Mouse (Mus musculus) spleen, postnatal 10 days (tissue): ENCODE measurements around the gene Hist1h1a.
"Not testable (repeated sequence)": the region's sequence is repeated elsewhere in the genome, so short reads cannot be mapped to it uniquely, and the experiment has no call there.

Source experiments
- DNase-seq, 2 experiments: peaks; one replicate each; pipeline ENCODE4 v3.0.0; 2021 to 2022; ENCODE audit warnings: low spot score in 2 of 2

Gene Hist1h1a

DNA sequence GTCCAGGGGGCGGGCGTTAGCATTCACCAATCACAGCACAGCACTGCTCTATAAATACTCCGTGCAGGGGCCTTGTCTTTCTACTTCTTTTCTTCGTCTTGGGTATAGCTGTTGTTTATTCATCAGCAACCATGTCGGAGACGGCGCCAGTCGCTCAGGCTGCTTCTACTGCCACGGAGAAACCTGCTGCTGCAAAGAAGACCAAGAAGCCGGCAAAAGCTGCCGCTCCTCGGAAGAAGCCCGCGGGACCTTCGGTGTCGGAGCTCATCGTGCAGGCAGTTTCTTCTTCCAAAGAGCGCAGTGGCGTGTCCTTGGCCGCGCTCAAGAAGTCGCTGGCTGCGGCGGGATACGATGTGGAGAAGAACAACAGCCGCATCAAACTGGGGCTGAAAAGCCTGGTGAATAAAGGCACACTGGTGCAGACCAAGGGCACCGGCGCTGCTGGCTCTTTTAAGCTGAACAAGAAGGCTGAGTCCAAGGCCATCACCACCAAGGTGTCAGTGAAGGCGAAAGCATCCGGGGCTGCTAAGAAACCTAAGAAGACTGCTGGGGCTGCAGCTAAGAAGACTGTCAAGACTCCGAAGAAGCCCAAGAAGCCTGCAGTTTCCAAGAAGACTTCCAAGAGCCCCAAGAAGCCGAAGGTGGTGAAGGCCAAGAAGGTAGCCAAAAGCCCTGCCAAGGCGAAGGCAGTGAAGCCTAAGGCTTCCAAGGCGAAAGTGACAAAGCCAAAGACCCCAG is at the start of gene Hist1h1a:
Gene Hist1h1a, plus strand, starts transcription at position 81 of the 738 bp plus-strand sequence.
- DNase-seq, result peak; percentile 90 to 92

DNA sequence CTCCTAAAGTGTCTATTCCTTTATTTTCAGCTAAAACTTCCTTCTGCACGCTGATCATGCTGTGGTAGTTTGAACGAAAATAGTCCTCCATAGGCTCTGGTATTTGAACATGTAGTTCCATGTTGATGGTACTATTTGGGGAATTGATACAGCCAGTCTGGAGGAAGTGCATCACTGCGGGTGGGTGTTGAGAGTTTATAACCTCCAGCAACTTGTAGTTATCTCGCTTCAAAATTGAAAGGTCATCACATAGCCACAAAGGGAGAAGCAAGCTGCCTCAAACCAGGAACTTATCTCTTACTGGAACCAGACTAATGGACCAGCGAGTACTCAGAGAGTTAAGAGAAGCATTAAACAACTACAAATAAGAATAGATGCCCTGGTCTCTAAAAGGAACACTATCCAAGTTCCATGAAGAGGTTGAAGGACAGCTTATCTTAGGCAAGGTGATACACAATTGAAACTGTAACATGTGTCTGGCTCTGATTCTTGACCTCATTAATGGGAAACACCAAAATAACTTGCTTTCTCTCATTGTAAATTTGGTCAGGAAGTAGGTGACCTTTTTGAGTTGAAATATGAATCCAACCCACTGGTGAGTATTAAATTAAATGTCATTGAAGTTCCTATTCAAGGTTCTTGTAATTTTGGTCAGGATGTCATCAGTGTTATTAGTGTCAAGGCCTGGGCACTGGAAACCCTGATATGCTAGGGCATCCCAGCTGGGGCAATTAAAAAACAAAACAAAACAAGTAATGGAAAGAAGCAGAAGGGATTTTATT is 47.0 kb upstream of the Hist1h1a start:
- DNase-seq, result no peak

DNA sequence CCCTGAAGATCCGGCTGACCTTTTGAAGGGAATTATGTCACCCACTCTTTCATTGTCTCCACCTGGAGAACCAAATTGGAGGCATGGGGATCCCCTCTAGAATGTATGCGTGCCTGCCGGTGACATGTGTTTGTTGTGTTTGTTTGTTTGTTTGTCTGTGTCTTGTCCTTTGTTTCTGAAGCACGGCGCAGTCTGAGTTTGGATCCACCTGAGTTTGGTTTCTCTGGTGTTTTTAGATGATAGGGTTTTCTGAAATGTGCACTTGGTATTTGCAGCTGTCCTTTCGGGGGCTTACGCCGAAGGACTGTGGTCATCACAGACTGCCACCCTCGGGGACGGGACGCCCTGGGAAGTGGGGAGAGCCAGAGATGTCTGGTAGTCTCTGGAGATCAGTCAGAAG is 46.3 kb upstream of the Hist1h1a start:
- DNase-seq, result no peak

DNA sequence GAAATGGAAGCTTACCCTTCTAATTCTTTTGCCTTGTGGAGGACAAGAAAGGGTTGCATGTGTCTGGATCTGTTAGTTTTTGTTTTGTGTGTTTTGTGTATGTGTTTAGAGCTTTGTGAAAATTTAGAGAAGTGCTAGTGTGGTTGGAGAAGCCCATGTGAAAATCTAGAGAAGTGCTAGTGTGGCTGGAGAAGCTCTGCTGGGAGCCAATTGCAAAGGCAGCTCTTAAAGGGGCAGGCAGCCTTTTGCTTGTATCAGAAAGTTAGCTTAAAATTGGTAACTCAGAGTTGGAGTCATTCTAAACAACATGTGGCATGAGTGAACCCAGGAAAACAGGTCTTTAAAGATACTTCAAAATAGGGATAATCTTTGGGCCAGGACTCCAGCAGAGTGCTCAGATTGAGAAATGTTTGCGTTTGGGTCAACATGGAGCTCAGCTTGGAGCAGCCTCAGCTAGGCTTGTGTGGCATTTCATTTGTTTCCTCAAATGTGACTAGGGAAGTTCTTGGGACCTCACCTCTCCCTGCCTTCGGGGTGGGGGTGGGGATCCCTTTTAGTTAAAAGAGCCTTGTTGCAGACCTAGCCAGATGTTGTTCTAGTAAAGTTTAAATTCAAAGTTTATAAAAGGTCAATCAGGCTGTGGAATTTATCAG is 45.7 kb upstream of the Hist1h1a start:
- not testable (repeated sequence) for DNase-seq

DNA sequence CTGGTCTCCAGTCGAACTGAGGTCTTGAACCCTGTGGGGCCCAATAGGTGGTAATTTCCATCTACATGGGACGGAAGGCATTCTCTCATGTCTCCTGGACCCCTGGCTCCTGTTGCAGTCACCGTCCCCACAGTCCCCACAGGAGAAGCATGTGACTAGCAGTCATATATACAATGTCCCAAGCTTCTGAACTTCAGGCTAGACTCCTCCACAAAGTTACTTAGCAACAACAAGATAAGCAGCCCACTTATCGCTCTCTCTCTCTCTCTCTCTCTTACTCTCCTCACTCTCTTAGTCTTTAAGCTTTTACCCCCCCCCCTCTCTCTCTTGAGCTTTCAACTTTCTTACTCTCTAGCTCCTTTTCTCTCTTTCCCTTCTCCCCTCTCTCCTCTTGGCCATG is 39.2 kb upstream of the Hist1h1a start:
- DNase-seq, result no peak

DNA sequence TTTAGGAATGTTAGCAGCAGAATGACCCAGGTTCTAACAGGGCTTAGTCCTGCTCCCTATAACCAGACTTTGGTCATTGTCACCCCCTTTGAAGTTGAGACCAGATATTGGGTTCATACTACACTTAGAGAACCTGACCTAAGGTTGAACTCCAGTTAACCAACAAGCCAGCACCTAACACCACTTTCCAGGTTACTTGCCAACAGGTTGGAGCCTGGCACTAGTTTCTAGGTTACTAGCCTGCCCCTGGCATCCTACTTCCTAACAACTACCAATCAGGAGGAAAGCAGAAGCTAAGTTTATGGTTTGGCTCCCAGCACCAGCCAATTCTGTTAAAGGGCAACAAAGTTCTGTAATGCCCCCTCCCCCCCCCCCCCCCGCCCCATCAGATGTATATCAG is 38.3 kb upstream of the Hist1h1a start:
- no peak for DNase-seq

DNA sequence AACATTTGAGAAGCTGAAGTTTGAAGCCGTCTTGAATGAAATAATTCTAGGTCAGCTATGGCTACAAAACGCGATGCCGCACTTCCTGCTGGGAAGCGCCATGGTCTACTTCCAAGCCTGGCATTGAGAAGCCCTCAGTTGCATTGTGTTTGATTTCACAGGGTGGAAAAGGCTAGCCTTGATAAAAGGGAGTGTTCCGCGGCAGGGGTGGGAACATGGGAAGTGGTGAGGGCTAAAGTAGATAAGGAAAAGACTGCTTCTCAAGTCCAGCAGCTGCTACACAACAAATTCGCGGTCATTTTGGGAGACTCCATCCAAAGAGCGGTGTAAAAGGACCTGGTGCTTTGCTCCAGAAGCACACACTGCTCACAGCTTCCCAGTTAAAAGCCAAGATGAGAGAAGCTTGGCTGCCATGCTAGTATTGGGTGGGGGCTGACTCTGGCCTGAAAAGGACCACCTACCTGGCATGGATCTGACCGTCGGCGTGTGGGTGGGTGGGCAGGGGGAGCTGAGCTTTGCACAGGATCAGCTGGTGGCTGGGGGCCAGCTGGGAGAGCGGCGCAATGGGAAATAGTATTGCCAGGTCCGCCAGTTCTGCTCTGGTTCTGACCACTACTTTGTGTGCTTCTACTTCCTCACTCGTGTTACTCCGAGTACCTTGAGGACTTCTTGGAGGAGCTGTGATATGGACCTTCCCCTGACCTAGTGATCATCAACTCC is 34.8 kb upstream of the Hist1h1a start:
- DNase-seq, result peak in 1 of 2 experiments; percentile 3

DNA sequence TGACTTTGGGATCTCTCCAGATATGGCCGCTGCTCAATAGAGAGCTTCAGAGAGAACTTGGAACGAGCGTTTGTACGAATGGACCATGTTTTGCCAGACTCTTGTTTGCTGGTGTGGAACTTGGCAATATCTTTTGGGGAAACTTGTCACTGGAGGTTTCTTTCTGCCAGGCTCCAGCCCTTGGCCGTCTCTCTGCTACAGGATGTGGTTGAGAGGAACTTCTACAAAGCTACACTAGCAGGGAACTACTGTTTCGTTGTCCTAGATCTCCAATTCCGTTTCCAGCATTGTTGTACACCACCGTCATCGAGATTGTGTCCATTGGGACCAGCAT is 34.3 kb upstream of the Hist1h1a start:
- peak in 1 of 2 experiments; percentile 5 for DNase-seq

DNA sequence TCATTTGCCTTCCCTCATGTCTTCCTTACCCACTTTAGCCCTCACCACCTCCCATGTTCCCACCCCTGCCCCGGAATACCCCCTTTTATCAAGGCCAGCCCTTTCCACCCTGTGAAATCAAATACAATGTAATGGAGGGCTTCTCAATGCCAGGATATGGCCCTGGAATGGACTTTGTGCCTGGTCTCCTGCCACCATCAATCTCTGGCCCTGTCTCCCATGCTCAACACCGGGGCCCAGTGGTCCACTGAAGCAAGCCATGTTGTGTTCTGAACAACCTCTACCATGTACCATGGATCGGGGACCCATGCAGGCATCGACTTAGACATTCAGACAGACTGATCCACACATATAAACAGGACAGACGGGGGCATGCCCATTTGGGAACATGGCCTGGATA is 33.8 kb upstream of the Hist1h1a start:
- peak in 1 of 2 experiments; percentile 3 for DNase-seq

DNA sequence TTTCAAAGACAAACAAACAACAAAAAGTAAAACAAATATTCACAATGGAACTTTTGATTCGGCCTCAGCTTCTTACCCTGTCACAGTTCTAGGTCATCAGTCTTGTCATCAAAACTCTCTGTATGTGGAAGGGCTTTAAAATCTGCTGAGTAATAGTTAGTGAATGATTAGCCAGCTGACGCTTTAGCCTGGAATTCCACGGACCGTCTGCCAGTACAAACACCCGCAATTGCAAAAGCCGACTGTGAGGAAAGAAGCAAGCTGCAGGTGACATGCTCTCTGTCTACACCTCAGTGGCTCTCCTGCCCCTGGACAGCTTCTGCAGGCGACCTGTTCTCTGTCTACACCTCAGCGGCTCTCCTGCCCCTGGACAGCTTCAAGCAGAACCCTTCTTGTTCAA is 33.0 kb upstream of the Hist1h1a start:
- peak in 1 of 2 experiments; percentile 2 for DNase-seq

DNA sequence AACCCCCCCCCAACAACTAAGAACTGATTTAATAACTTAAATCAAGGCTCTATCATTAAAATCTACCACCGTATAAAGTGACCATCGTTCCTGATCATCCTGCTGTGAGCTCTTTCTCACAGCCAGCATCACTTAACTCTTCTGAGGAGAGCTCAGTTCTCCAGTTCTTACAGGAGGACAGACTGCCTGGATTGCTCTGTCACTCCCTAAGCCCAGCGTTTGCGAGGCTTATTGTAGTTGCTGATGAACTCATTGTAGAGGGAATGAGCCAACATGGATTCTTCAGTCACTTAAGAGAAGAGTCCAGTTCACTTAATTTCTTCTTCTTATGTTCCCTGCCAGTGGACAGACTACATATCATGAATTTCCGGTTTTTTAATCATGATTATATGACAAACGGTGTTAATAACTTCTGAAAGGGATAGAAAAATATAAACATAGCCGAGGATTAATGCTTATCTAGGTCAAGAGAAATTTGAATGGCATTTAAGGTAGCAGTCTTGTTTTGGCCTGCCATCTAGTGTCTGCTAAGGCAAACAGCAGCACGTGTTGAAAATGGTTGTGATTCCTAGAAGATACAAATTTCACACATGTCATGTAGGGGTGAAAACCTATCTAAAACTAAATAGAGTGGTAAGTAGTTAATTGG is 31.2 kb upstream of the Hist1h1a start:
- peak; percentile 16 to 58 for DNase-seq

DNA sequence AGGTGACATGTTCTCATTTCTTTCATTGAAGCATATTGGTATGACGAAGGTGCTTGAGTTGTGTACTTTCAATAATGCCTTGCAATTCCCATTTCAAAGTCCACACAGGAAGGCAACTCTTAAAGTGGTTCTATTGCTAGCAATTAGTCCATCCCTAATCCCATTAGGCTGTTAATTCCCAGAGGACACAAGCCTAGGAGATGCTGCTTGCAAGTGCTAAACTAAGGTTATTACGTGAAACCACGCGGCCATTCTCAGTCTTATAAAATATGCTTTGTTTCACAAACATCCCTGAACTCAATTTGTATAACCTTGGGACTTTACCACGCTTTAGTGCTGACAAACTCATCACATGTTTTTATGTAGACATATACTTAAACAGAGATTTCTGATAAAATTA is 26.4 kb upstream of the Hist1h1a start:
- peak in 1 of 2 experiments; percentile 9 for DNase-seq

DNA sequence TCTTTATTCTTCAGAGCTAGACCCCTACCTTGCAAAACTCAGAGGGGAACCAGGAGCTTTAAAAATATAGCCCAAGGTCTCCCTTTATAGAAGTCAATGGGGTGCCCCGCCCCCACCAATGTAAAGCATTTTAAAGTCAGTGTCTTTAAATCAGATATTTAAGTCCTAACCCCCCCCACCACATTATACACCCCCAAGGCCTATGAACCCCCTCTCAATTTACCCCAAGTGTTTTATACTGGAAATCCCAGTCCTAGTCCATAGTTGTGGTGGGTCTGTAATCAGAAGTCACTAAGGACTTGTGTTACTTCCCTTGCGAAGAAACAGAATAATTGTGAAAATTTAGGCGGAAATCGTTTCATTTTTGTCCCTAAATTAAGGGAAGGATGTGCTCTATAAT is 25.4 kb upstream of the Hist1h1a start:
- DNase-seq, result peak; percentile 54 to 76

DNA sequence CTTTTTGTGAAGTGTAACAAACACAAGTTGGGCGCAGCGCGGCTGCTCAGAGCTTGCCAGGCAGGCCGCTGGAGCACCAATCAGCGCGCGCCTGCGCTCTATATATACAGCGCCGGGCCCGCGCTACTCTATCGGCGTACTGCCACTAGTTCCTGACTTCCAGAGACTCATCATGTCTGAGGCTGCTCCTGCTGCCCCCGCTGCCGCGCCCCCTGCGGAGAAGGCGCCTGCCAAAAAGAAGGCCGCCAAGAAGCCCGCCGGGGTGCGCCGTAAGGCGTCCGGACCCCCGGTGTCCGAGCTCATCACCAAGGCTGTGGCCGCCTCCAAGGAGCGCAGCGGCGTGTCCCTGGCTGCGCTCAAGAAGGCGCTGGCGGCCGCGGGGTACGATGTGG is 24.8 kb upstream of the Hist1h1a start, which contains the start of gene Hist1h1c:
Gene Hist1h1c, plus strand, starts transcription at position 132 of the 392 bp plus-strand sequence.
- peak; percentile 96 to 99 for DNase-seq

DNA sequence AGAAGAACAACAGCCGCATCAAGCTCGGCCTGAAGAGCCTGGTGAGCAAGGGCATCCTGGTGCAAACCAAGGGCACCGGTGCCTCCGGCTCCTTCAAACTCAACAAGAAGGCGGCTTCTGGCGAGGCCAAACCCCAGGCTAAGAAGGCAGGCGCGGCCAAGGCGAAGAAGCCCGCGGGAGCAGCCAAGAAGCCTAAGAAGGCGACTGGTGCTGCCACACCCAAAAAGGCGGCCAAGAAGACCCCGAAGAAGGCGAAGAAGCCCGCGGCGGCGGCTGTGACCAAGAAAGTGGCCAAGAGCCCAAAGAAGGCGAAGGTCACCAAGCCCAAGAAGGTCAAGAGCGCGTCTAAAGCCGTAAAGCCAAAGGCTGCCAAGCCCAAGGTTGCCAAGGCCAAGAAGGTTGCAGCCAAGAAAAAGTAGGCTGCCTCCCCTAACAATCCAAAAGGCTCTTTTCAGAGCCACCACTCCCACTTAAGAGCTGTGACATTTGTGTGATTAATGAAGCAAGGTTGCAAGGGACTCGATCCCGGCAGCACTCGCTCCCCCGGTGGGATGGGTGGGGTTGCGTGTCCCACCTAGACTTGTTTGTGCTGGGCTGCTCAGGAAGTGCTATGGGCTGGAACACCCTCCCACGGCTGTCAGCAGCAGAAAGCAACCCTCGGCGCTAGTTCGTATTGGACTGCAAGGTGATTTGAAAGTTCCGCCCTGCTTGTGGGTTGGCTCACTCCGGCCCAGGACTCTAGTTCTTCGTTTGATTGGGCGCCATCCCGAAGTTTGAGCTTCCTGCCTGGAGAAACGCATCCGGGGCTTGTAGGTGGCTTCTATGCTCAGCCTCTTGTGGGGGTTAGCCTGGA is 24.2 kb upstream of the Hist1h1a start:
- peak; percentile 92 for DNase-seq

DNA sequence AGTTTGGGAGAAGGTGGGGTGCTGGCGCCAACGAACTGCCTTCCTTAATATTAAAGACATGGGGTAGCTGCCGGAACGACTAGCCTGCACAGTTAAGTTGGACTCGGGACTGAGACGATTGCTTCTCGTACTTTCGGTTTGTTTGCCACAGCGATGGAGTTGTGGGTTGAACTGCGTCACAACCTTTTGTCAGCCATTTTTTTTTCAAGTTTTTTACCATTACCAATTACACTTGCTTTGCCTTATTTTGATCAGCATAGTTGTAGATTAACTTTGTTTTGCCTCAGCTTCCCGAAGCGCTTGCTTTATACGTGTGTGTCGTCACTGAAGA is 23.6 kb upstream of the Hist1h1a start:
- DNase-seq, result no peak

DNA sequence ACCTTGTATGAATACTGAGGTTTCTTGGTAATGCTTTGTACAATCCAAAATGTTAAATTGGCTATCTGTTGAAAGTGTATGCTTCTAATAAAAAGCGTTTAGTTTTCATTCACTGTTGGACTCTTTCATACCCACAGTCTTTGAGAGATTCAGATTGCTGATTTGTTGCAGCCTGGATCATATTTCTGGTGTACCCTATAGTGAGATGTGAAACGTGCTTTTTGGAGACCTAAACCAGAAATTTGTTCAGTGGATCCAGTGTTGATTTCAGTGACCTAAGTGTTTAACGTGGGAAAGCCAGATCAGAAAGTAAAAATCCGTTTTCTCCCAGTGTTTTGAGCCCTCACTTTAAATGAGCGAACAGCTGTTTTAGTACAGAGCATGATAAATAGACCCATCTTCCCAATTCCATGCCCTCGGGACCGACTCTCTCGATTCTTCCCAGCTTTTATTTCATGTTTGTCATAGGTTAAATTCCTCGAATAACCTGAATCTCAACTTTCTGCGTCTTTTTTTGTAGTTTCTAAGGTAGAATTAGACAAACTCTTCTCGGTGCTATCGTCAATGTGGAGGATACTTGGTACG is 23.1 kb upstream of the Hist1h1a start:
- no peak for DNase-seq

DNA sequence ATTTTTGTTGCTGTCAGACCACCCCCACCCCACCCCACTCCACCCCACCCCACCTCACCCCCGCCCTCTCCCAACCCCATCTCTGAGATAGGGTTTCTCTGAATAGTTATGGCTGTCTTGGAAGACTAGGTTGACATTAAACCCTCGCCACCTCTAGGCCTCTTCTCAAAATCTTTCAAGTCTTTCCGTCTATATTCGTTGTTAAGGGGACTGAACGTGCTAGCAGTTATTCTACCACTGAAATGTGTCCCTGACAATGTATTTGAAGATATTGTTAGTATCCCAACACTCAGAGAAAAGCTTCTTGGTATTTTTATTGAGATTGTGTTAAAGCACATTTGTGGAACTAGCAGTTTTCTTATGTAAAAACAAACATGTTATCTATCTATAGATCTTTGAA is 22.6 kb upstream of the Hist1h1a start:
- DNase-seq, result peak in 1 of 2 experiments; percentile 4

DNA sequence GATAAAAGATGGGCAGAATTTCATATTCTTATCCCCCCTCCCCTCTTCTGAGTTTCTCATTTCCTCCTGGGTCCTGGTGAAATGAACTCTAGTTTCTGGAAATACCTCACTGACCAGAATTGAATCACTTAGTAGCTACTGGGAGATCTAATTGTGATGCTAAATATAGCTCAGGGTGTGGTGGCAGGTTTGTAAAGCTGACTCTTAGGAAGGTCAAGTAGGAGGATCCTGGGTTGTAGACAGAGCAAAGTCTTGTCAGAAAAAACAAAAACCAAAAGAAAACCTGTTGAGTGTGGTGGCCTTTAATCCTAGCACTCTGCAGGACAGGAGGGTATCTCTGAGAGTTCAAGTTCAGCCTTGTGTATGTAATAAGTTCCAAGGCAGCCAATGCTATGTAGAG is 21.5 kb upstream of the Hist1h1a start:
- DNase-seq, result peak in 1 of 2 experiments; percentile 19

DNA sequence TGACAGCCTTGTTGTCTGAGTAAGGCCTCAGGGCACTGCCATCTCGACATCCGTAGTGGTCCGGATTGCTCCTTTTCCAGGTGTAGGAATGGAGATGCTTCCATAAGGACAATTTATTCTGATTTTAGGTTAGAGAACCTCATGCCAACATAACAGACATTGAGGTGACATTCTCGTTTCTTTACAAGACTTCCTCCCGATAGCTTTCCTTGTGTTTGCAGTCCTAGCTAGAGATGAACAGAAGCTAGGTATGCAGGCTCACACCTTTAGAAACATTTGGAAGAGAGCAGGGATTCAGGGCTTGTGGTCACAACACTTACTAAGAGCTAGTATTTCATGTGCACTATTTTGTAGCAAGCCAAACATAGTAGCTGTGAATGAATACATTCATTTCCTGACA is 20.3 kb upstream of the Hist1h1a start:
- peak in 1 of 2 experiments; percentile 9 for DNase-seq
